Mouse (Mus musculus): ENCODE data around the gene Enam. TPM values are rescaled to one million over a fixed set of nuclear protein-coding genes. Genes with fewer than 3 reads are reported as not detected.
"Not testable (repeated sequence)": the region's sequence is repeated elsewhere in the genome, so short reads cannot be mapped to it uniquely, and the experiment has no call there.

Gene Enam
- polyA plus RNA-seq, 1 experiment from 2014 or later: not detected

GRCm38 (mm10) chr5:88519232-88519631 lies 31.5 kb downstream of the Enam start:
- H3K4me3 ChIP-seq (replicated peaks; ENCODE audit: low read length): no peak overlapping the region
- WGBS: 8% methylated on average over 2 of the region's 2 CpGs

GRCm38 (mm10) chr5:88527657-88528056 lies 39.9 kb downstream of the Enam start, which contains the start of gene Jchain:
Gene Jchain, minus strand, starts transcription at chr5:88527891.
- 82% methylated on average over 3 of the region's 3 CpGs for WGBS
- H3K27ac ChIP-seq (ENCODE audit: low read length): no peak within 1 kb of the TSS
- H3K9me3 ChIP-seq (replicated peaks; ENCODE audit: control insufficient read depth, low read length): no peaks in the 10 kb centered on the region
- H3K4me1 ChIP-seq (ENCODE audit: control insufficient read depth, insufficient read depth, low read length): no peaks in the 10 kb centered on the region
- no peak for ATAC-seq (ENCODE audit: insufficient read depth, low FRiP score)
- H3K4me3 ChIP-seq (replicated peaks; ENCODE audit: low read length): no peak within 1 kb of the TSS
- H3K36me3 ChIP-seq (ENCODE audit: control insufficient read depth, insufficient read depth, low read length): no peaks in the 10 kb centered on the region
- H3K9ac ChIP-seq (ENCODE audit: low read length): no peak within 1 kb of the TSS
- no peaks in the 10 kb centered on the region for H3K27me3 ChIP-seq (ENCODE audit: control insufficient read depth, insufficient read depth, low read length)
- H3K4me2 ChIP-seq (ENCODE audit: low read depth, low read length): no peak within 1 kb of the TSS

More at GRCm38 (mm10) chr5:88519232-88519631, 31.5 kb downstream of the Enam start:
- H3K4me2 ChIP-seq (ENCODE audit: low read depth, low read length): no peak overlapping the region
- no peaks in the 10 kb centered on the region for H3K27me3 ChIP-seq (ENCODE audit: control insufficient read depth, insufficient read depth, low read length)
- H3K9me3 ChIP-seq (replicated peaks; ENCODE audit: control insufficient read depth, low read length): no peaks in the 10 kb centered on the region
- H3K4me1 ChIP-seq (ENCODE audit: control insufficient read depth, insufficient read depth, low read length): no peaks in the 10 kb centered on the region
- no peaks in the 10 kb centered on the region for H3K36me3 ChIP-seq (ENCODE audit: control insufficient read depth, insufficient read depth, low read length)
- no peak for ATAC-seq (ENCODE audit: insufficient read depth, low FRiP score)
- H3K27ac ChIP-seq (ENCODE audit: low read length): no peak overlapping the region
- H3K9ac ChIP-seq (ENCODE audit: low read length): no peak overlapping the region

GRCm38 (mm10) chr5:88530908-88531307 lies 43.1 kb downstream of the Enam start:
- Histone ChIP-seq H3K9me3 (replicated peaks; ENCODE audit: control insufficient read depth, low read length) (no peaks in the 10 kb centered on the region), H3K4me1 (ENCODE audit: control insufficient read depth, insufficient read depth, low read length) (no peaks in the 10 kb centered on the region), H3K4me2 (ENCODE audit: low read depth, low read length) (no peak overlapping the region), H3K27ac (ENCODE audit: low read length) (peak overlapping the region; percentile 25), H3K9ac (ENCODE audit: low read length) (no peak overlapping the region), H3K4me3 (replicated peaks; ENCODE audit: low read length) (no peak overlapping the region), H3K27me3 (ENCODE audit: control insufficient read depth, insufficient read depth, low read length) (no peaks in the 10 kb centered on the region), H3K36me3 (ENCODE audit: control insufficient read depth, insufficient read depth, low read length) (no peaks in the 10 kb centered on the region)
- peak; percentile 69; the same call in 1 of the 2 replicates for ATAC-seq (ENCODE audit: insufficient read depth, low FRiP score)
- 40% methylated on average over 1 of the region's 1 CpGs for WGBS

- 74% methylated on average over 3 of the region's 3 CpGs for WGBS
- no peaks in the 10 kb centered on the region for H3K4me1 ChIP-seq (ENCODE audit: control insufficient read depth, insufficient read depth, low read length)
- no peaks in the 10 kb centered on the region for H3K9me3 ChIP-seq (replicated peaks; ENCODE audit: control insufficient read depth, low read length)
- no peaks in the 10 kb centered on the region for H3K27me3 ChIP-seq (ENCODE audit: control insufficient read depth, insufficient read depth, low read length)
- H3K36me3 ChIP-seq (ENCODE audit: control insufficient read depth, insufficient read depth, low read length): no peaks in the 10 kb centered on the region
- H3K9ac ChIP-seq (ENCODE audit: low read length): no peak overlapping the region
- no peak for ATAC-seq (ENCODE audit: insufficient read depth, low FRiP score)
- H3K4me3 ChIP-seq (replicated peaks; ENCODE audit: low read length): no peak overlapping the region
- H3K27ac ChIP-seq (ENCODE audit: low read length): no peak overlapping the region
- no peak overlapping the region for H3K4me2 ChIP-seq (ENCODE audit: low read depth, low read length)
Measured at GRCm38 (mm10) chr5:88534697-88535096, 46.9 kb downstream of the Enam start.

GRCm38 (mm10) chr5:88540845-88541244 lies 53.1 kb downstream of the Enam start:
- ATAC-seq (ENCODE audit: insufficient read depth, low FRiP score): no peak
- Histone ChIP-seq H3K9ac (ENCODE audit: low read length) (no peak overlapping the region), H3K36me3 (ENCODE audit: control insufficient read depth, insufficient read depth, low read length) (no peaks in the 10 kb centered on the region)

GRCm38 (mm10) chr5:88542651-88543282 lies 55.0 kb downstream of the Enam start:
- Histone ChIP-seq H3K27me3 (ENCODE audit: control insufficient read depth, insufficient read depth, low read length) (no peaks in the 10 kb centered on the region), H3K4me2 (ENCODE audit: low read depth, low read length) (no peak overlapping the region), H3K4me3 (replicated peaks; ENCODE audit: low read length) (no peak overlapping the region), H3K9me3 (replicated peaks; ENCODE audit: control insufficient read depth, low read length) (no peaks in the 10 kb centered on the region), H3K36me3 (ENCODE audit: control insufficient read depth, insufficient read depth, low read length) (no peaks in the 10 kb centered on the region), H3K4me1 (ENCODE audit: control insufficient read depth, insufficient read depth, low read length) (no peaks in the 10 kb centered on the region), H3K9ac (ENCODE audit: low read length) (no peak overlapping the region), H3K27ac (ENCODE audit: low read length) (no peak overlapping the region)
- no peak for ATAC-seq (ENCODE audit: insufficient read depth, low FRiP score)
- WGBS: 62% methylated on average over 5 of the region's 5 CpGs

More at GRCm38 (mm10) chr5:88540845-88541244, 53.1 kb downstream of the Enam start:
- Histone ChIP-seq H3K4me2 (ENCODE audit: low read depth, low read length) (no peak overlapping the region), H3K4me3 (replicated peaks; ENCODE audit: low read length) (no peak overlapping the region), H3K27me3 (ENCODE audit: control insufficient read depth, insufficient read depth, low read length) (no peaks in the 10 kb centered on the region), H3K9me3 (replicated peaks; ENCODE audit: control insufficient read depth, low read length) (no peaks in the 10 kb centered on the region), H3K27ac (ENCODE audit: low read length) (no peak overlapping the region), H3K4me1 (ENCODE audit: control insufficient read depth, insufficient read depth, low read length) (no peaks in the 10 kb centered on the region)

GRCm38 (mm10) chr5:88544411-88544810 lies 56.6 kb downstream of the Enam start:
- H3K9me3 ChIP-seq (replicated peaks; ENCODE audit: control insufficient read depth, low read length); H3K9ac ChIP-seq (ENCODE audit: low read length); H3K4me2 ChIP-seq (ENCODE audit: low read depth, low read length); ATAC-seq (ENCODE audit: insufficient read depth, low FRiP score); H3K4me3 ChIP-seq (replicated peaks; ENCODE audit: low read length); H3K4me1 ChIP-seq (ENCODE audit: control insufficient read depth, insufficient read depth, low read length); H3K27ac ChIP-seq (ENCODE audit: low read length); H3K36me3 ChIP-seq (ENCODE audit: control insufficient read depth, insufficient read depth, low read length); H3K27me3 ChIP-seq (ENCODE audit: control insufficient read depth, insufficient read depth, low read length): not testable (repeated sequence)
- WGBS: 83% methylated on average over 1 of the region's 1 CpGs

- no peak for ATAC-seq (ENCODE audit: insufficient read depth, low FRiP score)
- H3K27me3 ChIP-seq (ENCODE audit: control insufficient read depth, insufficient read depth, low read length): no peaks in the 10 kb centered on the region
- WGBS: 80% methylated on average over 7 of the region's 7 CpGs
- no peak overlapping the region for H3K4me3 ChIP-seq (replicated peaks; ENCODE audit: low read length)
- no peaks in the 10 kb centered on the region for H3K36me3 ChIP-seq (ENCODE audit: control insufficient read depth, insufficient read depth, low read length)
- H3K27ac ChIP-seq (ENCODE audit: low read length): no peak overlapping the region
- no peaks in the 10 kb centered on the region for H3K9me3 ChIP-seq (replicated peaks; ENCODE audit: control insufficient read depth, low read length)
- H3K9ac ChIP-seq (ENCODE audit: low read length): no peak overlapping the region
- H3K4me2 ChIP-seq (ENCODE audit: low read depth, low read length): no peak overlapping the region
- H3K4me1 ChIP-seq (ENCODE audit: control insufficient read depth, insufficient read depth, low read length): no peaks in the 10 kb centered on the region
Measured at GRCm38 (mm10) chr5:88545536-88545935, 57.8 kb downstream of the Enam start.

GRCm38 (mm10) chr5:88553271-88554085 lies 65.7 kb downstream of the Enam start:
- Histone ChIP-seq H3K27me3 (ENCODE audit: control insufficient read depth, insufficient read depth, low read length) (no peaks in the 10 kb centered on the region), H3K9ac (ENCODE audit: low read length) (peak overlapping the region; percentile 81), H3K4me2 (ENCODE audit: low read depth, low read length) (peak overlapping the region; percentile 58), H3K4me1 (ENCODE audit: control insufficient read depth, insufficient read depth, low read length) (peaks cover 14% of the 10 kb centered on the region), H3K9me3 (replicated peaks; ENCODE audit: control insufficient read depth, low read length) (no peaks in the 10 kb centered on the region), H3K4me3 (replicated peaks; ENCODE audit: low read length) (peak overlapping the region; percentile 66), H3K36me3 (ENCODE audit: control insufficient read depth, insufficient read depth, low read length) (no peaks in the 10 kb centered on the region), H3K27ac (ENCODE audit: low read length) (peak overlapping the region; percentile 92)
- WGBS: 7% methylated on average over 29 of the region's 29 CpGs
- peak; percentile 57; the same call in 1 of the 2 replicates for ATAC-seq (ENCODE audit: insufficient read depth, low FRiP score)
